Mouse (Mus musculus): ENCODE measurements around the gene Nipbl.

Nipbl gene

DNA sequence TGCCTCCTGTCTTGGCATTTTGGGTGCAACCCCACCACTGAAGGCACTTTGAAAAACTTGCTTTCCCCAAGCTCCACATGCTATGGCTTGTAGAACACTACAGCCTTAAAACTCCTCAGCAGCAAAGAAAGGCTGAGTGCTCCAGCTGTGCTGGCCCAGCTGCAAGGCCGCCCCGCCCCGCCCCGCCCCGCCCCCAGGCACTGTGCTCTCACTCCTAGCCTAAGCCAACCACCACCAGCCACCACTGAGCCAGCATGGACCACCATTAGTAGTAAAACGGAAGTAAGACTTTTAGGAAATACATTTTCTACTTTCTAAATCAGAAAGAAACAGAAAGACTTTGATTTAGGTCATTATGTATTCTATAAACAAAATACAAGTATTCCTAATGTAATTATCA, 23.4 kb downstream of the Nipbl start:
- no peak for DNase-seq (ENCODE audit: low spot score in 2 of 2)

DNA sequence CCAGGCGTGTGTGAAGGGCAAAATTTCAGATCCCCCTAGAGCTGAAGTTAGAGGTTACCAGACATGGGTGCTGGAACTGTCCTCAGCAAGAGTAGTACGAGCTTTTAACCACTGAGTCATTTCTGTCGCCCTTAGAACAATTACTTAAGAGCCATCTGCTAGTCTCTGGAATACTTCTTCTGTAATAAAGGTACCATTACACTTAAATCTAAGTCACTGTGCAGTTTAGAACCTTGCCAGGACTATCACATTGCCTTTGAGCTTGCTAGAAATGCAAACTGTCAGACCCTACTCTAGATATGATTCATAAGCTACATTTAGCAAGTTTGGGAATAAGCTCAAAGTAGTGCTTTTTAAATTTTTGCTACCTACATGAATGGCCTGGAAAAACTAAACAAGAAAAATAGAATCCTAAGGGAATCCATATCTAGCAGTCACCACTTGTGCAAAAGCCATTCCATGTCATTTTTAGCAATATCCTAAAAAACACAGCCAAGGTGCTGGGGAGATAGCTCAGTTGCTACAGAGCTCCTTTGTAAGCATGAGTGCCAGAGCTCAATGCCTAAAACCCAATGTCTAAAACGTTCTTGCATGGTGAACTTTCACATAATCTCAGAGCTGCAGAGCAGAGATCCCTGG, 27.6 kb downstream of the Nipbl start:
- no peak for DNase-seq (ENCODE audit: low spot score in 2 of 2)

DNA sequence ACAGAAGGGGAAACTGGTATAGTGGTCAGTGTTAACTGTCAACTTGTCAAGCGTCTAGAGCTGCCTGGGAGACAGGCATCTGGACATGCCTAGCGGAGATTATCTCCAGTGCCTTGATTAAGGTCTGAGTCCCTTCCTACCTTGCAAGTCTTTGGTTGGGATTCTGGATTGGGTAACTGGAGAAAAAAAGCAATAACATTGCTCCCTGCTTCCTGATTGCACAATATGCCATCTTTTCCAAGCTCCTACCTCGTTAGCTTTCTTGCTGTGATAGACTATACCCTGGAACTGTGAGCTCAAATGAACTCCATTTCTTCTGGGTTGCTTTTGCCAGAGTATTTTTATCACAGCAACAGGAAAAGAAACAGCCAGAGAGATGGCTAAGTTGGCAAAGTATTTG, 30.9 kb downstream of the Nipbl start:
- DNase-seq (ENCODE audit: low spot score in 2 of 2) = no peak

DNA sequence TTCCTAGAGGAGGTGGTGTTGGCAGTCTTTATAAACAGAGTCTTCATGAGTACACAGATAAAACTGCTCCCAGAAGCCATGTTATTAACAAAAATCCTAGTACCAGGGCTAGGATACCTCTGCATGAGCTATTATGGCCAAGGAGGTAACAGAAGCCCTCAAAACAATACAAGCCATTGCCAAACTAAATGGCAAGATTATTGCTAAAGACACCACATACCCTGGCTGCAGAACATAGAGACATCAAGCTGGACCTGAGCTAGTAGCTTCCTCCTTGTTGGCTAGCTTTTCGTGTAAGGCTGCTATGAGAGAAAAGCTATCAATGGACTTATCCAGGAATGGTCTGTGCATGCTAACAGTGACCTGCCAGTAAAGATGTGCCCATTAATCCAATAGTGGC, 32.4 kb downstream of the Nipbl start:
- DNase-seq (ENCODE audit: low spot score in 2 of 2) = no peak

DNA sequence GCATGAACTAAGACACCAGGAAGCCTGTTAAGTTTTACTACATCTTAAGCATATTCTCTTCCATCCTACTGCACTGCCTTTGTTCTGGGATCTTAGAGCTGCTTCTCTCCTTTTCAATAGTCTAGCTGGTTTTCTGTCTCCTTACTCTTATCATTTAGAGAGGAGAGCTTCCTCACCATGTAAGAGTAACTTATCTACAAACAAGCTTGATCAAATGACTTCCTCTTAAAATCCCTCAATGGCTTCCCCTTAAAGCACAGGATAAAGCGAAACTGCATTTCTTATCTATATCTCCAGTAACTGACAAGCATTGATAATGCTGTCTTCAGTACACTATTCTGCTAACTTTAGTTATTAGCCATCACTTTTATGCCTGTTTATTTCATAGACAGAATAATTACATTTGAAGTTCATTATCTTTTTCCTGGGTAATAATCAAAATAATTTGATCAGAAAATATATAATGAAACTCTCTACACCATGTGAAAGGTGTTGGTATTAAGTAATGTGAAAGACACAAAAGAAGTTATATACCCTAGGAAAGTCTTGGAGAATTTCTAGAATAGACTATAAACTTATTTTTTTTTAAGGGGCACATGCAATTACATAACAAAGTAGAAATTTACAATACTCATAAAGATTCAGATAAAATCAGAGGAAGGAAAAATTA, 33.0 kb downstream of the Nipbl start:
- DNase-seq (ENCODE audit: low spot score in 2 of 2) = no peak

DNA sequence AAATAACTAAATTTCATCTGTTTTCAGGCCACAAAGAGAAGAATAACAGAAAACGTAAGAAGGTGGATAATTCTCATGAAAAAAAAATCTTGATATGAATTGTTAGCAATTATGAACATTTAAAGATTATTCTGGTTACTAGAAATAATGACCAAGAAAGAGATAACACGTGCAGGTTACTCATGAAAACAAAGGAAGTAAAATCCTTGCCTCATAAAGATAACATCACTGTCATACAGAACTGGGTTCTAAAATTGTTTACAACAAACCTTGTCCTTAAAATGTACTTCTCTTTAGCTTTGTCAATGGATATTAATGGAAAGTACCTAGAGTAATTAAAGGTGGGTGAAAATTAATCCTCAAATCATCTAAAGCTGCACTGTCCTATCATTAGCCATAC, 37.2 kb downstream of the Nipbl start:
- no peak for DNase-seq (ENCODE audit: low spot score in 2 of 2)

DNA sequence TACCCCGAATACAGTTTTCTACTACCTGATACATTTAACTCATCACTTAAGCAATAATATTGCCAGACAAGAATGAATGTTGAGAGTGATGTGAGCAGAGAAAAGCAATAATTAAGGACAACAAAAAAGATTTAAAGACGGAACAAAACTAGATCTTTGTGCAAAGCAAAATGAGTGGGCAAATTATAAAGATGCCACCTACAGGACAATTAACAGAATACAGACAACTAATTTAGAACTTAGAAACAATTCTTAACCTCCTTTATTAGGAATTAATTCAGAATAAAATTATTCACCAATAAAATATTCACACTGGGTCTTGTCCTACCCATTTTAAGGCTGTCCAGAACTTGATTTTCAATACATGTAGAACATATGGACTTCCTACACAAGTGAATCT, 38.0 kb downstream of the Nipbl start:
- no peak for DNase-seq (ENCODE audit: low spot score in 2 of 2)

DNA sequence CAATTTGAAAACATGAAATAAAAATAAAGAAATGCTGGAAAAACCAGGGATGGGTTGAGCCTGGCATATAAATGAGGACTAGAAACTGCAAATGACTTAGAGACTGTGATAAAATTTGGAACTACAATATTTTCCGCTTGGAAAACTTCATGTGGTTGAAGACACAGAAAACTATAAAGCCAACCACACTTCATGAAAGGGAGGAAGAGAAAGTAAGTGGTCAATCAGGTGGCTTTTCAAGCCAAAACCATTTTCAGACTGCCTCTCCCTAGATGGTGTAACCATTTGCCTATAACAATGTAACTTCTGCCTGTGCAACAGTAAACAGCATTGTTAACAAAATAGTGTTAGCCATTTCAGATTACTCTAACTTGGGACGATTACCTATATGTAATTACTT, 41.7 kb downstream of the Nipbl start:
- no peak for DNase-seq (ENCODE audit: low spot score in 2 of 2)

DNA sequence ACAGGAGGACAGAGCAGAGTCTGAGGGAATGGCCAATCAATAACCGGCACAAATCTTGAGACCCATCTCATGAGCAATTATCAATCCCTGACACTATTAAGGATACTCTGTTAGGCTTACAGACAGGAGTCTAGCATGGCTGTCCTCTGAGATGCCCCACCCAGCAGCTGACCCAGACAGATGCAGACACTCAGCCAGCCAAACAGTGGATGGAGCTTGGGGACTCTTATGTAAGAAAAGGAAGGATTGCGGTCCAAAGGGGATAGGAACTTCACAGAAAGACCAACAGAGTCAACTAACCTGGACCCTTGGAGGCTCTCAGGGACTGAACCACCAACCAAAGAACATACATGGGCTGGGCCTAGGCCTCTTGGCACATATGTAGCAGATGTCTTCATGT, 42.7 kb downstream of the Nipbl start:
- DNase-seq (ENCODE audit: low spot score in 2 of 2) = no peak

DNA sequence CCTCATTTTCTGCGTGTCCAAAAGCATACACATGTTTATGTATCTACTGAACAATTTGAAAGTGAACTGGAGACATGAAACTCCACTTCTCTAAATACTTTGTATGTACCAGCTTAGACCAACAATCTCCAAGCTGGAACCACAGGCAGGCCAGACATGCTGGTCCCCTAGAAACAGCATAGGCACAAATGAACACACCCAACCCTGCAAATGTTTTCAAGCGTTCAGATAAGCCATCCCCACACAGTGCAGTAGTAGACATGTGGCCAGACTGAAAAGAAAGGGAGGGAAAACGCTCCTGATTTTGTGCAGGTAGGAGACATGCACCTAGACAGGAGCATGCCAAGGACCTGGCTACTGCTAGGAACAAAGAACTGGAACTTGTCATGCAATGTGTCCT, 52.5 kb downstream of the Nipbl start:
- DNase-seq (ENCODE audit: low spot score in 2 of 2) = no peak

DNA sequence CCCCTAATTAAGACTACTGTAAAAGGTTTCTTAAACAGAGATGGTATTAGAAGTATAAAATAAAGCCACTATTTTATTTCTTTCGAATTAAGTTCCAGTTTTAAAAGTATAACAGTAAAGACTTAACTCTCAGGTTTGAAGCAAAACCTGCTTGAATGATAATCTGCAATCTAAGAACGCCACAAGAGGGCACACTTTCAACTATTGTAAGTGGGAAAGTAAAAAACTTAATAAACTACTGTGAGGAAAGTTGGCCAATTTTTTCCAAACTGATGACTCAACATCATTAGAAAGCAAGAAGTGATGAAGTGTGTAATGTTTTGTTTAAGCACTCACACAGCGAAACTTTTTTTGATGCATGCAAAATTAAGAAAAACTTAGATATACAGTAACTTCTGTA, 62.0 kb downstream of the Nipbl start:
- no peak for DNase-seq (ENCODE audit: low spot score in 2 of 2)

DNA sequence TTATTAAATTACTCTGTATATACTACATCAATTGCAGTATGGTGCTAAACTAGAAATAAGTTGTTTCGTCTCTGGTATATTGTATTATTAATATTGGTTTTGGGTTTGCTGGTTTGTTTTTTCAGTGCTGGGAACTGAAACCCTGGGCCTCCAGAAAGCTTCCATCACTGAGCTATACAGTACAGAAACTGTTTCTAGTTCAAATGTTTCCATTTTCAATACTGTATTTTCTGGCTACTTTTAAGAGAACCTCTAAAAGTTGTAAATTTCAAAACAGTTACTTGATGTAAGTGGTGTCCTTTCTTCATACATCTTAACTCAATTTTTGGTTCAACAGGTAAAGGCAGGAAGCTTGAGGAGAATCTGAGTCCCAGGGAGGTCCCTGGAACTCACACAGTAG, 68.6 kb downstream of the Nipbl start:
- no peak for DNase-seq (ENCODE audit: low spot score in 2 of 2)

DNA sequence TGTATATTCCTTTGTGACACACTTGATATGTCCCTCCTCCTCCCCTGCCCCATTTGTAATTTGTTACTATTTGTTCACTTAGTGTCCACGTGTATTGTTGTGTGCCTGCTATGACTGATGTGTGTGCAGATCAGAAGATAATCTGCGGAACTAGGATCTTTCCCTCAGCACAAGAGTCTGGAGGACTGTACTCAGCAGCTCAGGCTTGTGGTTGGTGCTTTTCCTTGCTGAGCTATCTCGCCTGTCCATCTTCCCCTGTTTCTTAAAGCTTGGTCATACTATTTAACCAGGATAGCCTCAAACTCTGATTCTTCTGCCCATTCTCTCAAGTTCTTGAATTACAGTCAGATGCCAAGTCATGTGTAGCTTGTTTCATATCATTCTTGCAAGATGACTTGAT, 69.5 kb downstream of the Nipbl start:
- DNase-seq (ENCODE audit: low spot score in 2 of 2) = no peak

DNA sequence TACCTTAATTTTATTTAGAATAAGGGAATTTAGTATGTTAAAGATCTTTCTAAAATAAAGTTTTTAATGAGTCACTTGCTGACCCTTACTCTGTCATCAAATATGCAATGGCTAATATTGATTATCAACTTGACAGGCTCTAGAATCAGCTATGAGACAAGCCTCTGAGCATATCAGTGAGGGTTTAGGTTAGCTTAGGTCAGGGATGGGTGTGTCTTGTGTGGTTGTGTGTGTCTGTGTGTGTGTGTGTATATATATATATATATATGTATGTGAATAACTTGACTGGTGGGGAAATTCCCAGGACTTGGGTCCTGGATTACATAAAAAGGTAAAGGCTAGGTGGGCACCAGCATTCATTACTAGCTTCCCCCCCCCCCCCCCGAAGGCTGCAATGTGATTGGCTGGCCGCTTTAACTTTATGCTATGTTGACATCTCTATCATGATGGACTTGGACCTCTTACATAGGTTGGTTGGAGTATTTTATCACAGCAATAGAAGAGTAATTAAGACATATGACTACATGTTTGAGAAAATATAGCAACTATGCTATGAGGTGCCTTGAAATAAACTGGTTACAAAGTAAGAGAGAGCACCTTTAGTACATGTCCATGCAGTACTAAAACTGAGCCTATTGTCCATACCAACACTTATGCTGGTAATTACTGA, 97.0 kb downstream of the Nipbl start:
- DNase-seq (ENCODE audit: low spot score in 2 of 2) = no peak

DNA sequence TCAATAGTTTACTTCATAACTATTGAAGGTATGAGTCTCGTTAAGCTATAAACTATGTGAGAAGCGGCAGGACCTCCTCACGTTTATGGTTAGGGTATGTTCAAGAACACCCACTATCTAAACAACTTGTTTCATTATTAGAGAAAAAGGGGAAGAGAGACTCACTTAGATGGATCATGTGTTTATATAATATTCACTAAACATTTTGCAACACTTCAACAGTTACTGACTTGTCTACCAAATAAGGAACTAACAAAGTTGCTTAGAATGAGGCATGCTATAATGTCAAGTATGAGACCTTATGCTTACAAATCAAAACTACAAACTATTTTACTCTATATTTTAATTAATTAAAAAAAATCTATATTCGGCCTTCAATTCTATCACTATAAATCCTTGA, 103.7 kb downstream of the Nipbl start:
- DNase-seq (ENCODE audit: low spot score in 2 of 2) = no peak

DNA sequence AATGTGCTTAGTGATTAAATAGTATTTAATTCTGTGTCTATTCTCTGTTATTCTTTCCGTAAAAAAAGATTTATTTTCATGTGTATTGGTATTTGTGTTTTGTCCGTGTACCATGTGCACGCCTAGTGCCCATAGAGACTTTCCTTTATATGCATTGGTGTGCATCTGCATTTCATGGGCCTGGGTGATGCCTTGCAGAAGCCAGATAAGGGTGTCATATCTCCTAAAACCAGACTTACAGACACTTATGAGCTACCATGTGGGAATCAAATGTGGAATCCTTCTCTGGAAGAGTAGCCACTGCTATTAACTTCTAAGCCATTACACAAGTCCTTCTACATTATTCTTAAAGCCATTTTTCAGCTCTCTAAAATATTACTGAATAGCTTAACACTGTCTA, 112.7 kb downstream of the Nipbl start:
- no peak for DNase-seq (ENCODE audit: low spot score in 2 of 2)

DNA sequence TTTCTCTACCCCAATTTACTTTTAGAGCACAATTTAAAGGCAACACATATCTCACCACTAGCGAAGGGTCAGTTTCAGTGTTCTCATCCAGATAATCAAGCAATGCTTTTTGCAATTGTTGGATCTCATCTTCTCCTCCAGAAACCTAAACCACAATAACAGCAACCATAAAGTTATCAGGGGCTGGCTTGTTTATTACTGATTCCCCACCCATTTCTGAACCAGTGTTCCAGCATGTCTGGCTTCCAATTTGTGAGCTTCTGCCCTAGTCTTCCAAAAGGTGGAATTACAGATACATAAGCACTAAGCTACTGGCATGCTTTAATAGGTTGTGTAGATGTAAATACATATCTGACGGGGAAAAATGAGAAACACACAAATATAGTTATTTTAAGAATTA, 118.6 kb downstream of the Nipbl start:
- no peak for DNase-seq (ENCODE audit: low spot score in 2 of 2)

DNA sequence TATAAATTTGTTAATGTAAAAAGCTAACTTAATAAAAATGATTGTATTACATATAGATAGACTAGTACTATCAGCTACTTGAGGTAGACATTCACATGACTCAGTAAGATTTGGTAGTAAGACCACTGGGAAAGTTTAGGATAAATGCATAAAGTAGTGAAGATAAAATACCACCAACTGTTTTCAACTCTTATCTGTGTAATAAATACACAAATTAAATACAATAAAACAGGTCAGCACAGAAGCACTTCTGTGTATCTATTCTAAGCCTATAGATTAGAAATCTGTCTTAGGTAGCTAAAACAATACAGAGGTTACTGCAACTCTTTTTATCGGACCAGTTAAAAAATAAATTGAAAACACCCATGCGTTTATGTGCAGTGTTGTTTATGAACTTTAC, 119.4 kb downstream of the Nipbl start:
- DNase-seq (ENCODE audit: low spot score in 2 of 2) = no peak

DNA sequence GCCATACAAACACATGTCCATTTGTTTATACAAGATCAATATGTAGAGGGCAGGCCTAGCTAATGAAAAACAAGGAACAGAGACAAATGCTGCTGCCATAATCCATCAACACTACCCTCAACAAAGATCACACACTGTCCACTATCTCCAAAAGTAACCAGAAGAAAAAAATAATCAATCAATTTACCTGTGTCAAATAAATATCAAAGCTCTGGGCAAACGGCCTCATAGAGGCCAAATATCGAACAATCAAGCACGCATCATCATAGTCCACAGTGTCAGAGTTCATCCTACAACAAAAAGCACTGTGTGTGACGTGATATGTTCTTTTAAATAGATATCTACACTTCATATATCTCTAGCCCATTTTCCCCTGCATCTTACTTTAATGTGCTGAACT, 120.2 kb downstream of the Nipbl start:
- DNase-seq (ENCODE audit: low spot score in 2 of 2) = no peak

DNA sequence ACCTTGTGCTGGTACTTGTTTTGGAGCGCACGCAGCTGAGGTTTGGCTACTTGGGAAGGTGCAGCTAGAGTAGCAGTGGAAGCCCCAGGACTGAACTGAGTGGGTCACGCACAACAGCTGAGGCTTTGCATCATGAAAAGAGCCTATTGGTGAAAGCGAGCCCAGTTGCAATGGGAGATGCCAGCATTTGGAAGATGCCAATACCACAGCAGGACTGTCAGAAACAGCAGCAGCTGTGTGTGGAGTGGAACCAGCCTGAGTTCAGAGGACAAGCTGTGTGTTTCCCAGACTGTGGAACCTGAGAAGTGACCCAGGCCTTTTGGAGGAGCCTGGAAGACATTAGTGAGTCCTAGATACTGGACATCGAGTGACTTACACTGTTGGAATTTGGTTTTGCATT, 122.8 kb downstream of the Nipbl start:
- no peak for DNase-seq (ENCODE audit: low spot score in 2 of 2)

DNA sequence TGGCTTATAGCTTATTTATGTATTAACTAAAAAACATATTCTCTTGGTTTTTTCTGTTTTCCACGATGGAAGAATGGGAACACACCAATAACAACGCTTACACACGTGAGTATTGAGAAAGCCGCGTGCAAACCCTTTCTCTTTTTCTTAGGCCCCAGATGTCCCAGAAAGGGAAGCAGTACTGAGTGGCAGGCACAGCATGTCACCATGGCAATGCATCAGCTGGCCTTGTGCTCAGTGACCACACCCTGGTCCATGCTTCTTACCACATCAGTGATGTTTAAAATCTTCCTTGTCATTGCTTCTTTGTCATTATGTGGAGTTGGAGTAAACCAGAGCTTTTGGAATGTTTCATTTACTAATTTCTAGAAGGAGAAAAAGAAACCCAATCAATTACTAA, 125.1 kb downstream of the Nipbl start:
- DNase-seq (ENCODE audit: low spot score in 2 of 2) = no peak

DNA sequence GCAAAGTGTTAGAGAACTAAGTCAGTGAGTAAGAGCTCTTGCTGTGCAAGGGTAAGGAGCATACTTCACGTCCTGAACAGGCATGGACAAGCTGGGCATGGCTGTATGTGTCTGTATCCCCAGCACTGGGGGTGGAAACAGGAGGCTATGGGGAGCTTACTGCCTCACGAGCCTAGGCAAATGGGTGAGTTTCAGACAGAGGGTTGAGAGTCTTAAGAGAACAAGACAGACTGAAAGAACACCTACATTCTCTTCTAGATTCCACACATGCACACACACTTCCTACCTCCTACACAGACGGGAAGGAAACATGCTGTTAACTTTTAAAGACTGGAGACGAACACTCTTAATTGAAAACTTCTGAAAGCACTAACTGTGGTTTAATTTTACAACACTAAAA, 126.9 kb downstream of the Nipbl start:
- DNase-seq (ENCODE audit: low spot score in 2 of 2) = no peak

DNA sequence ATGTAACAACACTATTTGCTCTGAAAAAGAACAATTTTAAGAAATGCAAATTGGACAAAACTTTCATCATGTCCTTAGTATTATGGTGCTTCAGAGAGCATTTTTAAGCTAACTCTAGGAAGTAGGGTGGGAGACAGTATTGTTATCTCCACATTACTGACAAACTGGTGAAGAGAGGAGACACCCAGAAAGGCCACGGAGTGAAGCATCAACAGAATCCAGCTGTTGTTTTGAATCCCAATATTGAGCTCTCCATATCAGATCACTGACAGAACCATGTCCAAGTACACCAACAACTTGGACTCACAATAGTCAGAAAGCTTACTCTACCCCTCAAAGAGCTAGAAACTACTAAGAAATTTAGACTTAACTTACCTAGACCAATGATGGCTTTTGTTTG, 138.8 kb downstream of the Nipbl start:
- DNase-seq (ENCODE audit: low spot score in 2 of 2) = no peak

DNA sequence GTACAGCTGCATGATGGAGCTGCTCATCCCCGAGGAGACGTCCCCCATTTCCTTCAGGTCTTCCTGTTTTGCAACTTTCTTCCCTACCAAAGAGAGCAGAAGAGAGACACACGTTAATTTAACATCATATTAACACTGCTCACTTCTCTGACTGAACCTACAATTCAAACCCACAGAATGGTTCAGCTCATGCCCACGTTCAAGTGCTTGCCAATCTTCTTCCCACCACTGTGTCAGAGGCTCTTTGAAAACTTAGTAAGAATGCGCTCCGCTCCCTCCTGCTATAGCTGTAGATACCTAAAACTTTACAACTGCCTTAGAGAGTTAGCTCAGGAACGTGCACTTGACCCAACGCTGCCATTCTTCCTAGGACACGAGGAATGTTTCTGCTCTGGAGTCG, 141.3 kb downstream of the Nipbl start:
- DNase-seq (ENCODE audit: low spot score in 2 of 2) = no peak
